Mouse (Mus musculus) embryonic facial prominence, embryonic 15.5 days (tissue): ENCODE data around the gene Cobll1. TPM values are rescaled to one million over a fixed set of nuclear protein-coding genes. Genes with fewer than 3 reads are reported as not detected.

ENCODE experiments used
- ATAC-seq: fragments of 200-750 bp; cut with Nextera tagmentation; 2 replicates; pipeline ENCODE4 v1.8.0; 2017; ENCODE audit warnings: low read depth, moderate TSS enrichment; ENCODE audit not compliant: insufficient number of reproducible peaks, low FRiP score, low TSS enrichment
- H3K27ac ChIP-seq: fragments of 300-500 bp; sonication (generic); replicated peaks from 2 replicates; pipeline ENCODE4 v1.5.1; 2015; ENCODE audit warnings: mild to moderate bottlenecking, inconsistent platforms
- H3K27me3 ChIP-seq: fragments of 300-500 bp; sonication (generic); 2 replicates; pipeline ENCODE4 v1.6.1; 2015; ENCODE audit warnings: inconsistent platforms
- H3K36me3 ChIP-seq: fragments of 300-500 bp; sonication (generic); 2 replicates; pipeline ENCODE4 v1.6.1; 2015; ENCODE audit warnings: mild to moderate bottlenecking, inconsistent platforms
- H3K4me1 ChIP-seq: fragments of 300-500 bp; sonication (generic); 2 replicates; pipeline ENCODE4 v1.6.1; 2015; ENCODE audit warnings: inconsistent platforms
- H3K4me2 ChIP-seq: fragments of 300-500 bp; sonication (generic); replicated peaks from 2 replicates; pipeline ENCODE4 v1.6.1; 2015; ENCODE audit warnings: mild to moderate bottlenecking, inconsistent platforms
- H3K4me3 ChIP-seq: fragments of 300-500 bp; sonication (generic); replicated peaks from 2 replicates; pipeline ENCODE4 v1.5.1; 2015; ENCODE audit warnings: mild to moderate bottlenecking, inconsistent platforms
- H3K9ac ChIP-seq: fragments of 300-500 bp; sonication (generic); 2 replicates; pipeline ENCODE4 v1.6.1; 2015; ENCODE audit warnings: inconsistent platforms
- H3K9me3 ChIP-seq: fragments of 300-500 bp; sonication (generic); replicated peaks from 2 replicates; pipeline ENCODE4 v1.6.1; 2016; ENCODE audit warnings: inconsistent platforms
- WGBS: fragments of 180-500 bp; shearing (Covaris S2); methylation state at CpG from one replicate; pipeline ENCODE4 v1.1.7; 2015; 5-methylcytosine and 5-hydroxymethylcytosine counted together
- polyA plus RNA-seq: library from polyadenylated mRNA; unstranded; fragments of >200 nt; fragmentation: Nextera tagmentation; extraction: Ambion mirVana; gene quantifications from 2 replicates; pipeline ENCODE4 v1.2.1, GENCODE M21; 2015

The Cobll1 gene
- polyA plus RNA-seq, 1 experiment from 2014 or later = 4.7 TPM

DNA sequence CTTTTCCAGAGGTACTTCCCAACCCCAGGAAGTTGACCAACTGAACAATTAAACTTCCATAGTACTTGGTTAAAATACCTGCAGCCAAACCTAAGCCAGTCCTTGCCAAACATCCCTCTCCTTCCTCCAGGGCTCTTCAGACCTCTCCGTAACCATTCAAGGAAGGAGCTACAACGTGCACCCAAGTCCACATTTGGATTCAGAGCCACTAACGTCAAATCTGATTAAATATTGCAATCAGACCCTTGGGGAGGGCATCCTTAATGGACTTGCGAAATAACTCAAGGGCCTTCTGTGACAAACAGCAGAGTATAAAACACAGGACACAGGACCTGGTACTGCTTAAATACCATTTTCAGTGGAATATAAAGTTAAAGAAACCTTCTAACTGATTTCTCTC is 126.0 kb downstream of the Cobll1 start:
- ATAC-seq = no peak
- WGBS = 66% methylated on average over 4 of the region's 4 CpGs
- Histone ChIP-seq H3K27me3 (no peaks in the 10 kb centered on the region), H3K36me3 (no peaks in the 10 kb centered on the region), H3K4me1 (no peaks in the 10 kb centered on the region), H3K4me2 (no peak overlapping the region), H3K9ac (no peak overlapping the region), H3K27ac (no peak overlapping the region), H3K4me3 (no peak overlapping the region), H3K9me3 (no peaks in the 10 kb centered on the region)

DNA sequence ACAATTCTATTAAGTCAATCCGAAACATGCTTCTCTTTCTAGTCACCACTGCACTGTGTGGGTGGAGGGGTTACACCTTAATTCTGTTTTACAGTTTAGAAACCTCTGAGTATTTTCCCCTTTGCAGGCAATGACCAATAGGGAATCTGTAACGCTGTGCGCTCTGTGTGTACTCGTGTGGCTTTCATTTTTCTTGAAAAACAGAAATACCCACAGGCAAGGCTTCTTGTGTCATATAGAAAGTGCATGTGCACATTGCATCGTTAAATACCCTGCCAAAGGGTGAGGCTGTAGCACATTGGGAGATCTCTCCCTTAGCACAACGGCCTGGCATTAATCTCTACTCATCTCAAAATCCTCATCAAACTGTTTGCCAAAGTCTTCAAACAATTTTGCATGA is 134.6 kb downstream of the Cobll1 start:
- 69% methylated on average over 6 of the region's 6 CpGs for WGBS

DNA sequence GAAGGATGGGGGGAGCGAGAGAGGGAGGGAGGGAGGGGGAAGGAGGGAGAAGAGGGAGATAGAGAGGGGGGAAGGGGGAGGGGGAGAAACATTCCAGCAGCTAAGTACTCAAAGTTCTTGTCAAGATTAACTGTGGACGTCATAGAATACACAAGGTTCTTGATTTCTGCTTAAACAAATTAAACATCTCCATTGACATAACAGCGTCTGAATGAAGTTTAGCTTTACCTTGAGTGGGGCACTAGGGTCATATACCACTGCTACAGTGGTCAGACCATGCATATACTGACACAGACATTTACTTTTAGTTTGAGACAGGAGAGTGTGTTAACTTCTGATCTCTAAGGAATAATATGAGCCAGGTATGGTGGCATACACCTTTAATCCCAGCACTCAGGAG is 135.4 kb downstream of the Cobll1 start:
- Histone ChIP-seq H3K4me2 (no peak overlapping the region), H3K9me3 (no peaks in the 10 kb centered on the region), H3K4me3 (no peak overlapping the region), H3K27me3 (no peaks in the 10 kb centered on the region), H3K27ac (no peak overlapping the region), H3K9ac (no peak overlapping the region), H3K4me1 (no peaks in the 10 kb centered on the region), H3K36me3 (no peaks in the 10 kb centered on the region)
- WGBS = 54% methylated on average over 3 of the region's 3 CpGs
- no peak for ATAC-seq

More for the DNA sequence above, 134.6 kb downstream of the Cobll1 start:
- Histone ChIP-seq H3K27me3 (no peaks in the 10 kb centered on the region), H3K4me1 (no peaks in the 10 kb centered on the region), H3K4me3 (no peak overlapping the region), H3K9me3 (no peaks in the 10 kb centered on the region), H3K36me3 (no peaks in the 10 kb centered on the region), H3K9ac (no peak overlapping the region), H3K27ac (no peak overlapping the region), H3K4me2 (no peak overlapping the region)
- ATAC-seq = no peak

DNA sequence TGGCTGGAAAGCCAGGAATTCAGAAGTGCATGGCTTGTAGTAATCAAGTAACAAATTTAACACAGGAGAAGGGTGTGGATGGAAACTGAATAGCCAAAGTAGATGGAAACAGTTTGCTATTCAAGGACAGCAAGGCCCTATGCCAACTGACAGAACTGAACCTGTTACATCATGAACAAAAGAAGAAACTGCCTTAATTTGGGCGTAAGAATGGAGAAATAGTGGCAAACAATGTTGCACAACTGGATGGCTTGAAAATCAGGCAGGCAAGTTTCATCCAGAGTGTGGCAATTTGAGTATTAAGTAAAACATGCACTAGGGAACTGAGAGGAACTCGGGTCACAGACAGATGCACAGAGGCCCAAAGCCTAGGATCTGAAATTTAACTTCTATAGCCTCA is 137.8 kb downstream of the Cobll1 start:
- no peak overlapping the region for H3K4me2 ChIP-seq
- 0 out of 2 replicates have a peak, but pooled peaks cover 7% of the 10 kb centered on the region for H3K36me3 ChIP-seq
- H3K27me3 ChIP-seq = no peaks in the 10 kb centered on the region
- no peak overlapping the region for H3K27ac ChIP-seq
- H3K9me3 ChIP-seq = no peaks in the 10 kb centered on the region
- H3K9ac ChIP-seq = no peak overlapping the region
- 75% methylated on average over 2 of the region's 2 CpGs for WGBS
- no peaks in the 10 kb centered on the region for H3K4me1 ChIP-seq
- no peak for ATAC-seq
- no peak overlapping the region for H3K4me3 ChIP-seq

DNA sequence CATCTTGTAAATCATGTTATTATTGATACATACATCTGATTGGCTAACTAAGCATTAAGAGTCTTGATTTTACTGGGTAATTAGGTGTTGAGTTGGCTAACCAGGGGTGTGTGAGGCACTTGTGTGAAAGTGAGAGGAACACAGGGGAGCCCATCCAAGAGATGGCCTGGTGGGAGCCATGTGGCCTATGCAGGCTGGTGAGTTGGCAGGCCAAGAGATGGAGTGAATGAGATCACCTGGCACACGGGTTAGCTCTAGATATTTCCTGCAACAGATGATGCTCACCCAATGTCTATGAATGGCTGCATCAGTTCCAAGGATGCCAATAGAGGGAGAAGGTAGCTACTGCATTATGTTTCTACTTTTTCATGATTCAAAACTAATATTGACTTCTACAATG is 139.2 kb downstream of the Cobll1 start:
- Histone ChIP-seq H3K27me3 (no peaks in the 10 kb centered on the region), H3K36me3 (0 out of 2 replicates have a peak, but pooled peaks cover 7% of the 10 kb centered on the region), H3K9ac (no peak overlapping the region), H3K9me3 (no peaks in the 10 kb centered on the region), H3K27ac (no peak overlapping the region), H3K4me2 (no peak overlapping the region), H3K4me3 (no peak overlapping the region), H3K4me1 (no peaks in the 10 kb centered on the region)
- ATAC-seq = no peak
- 84% methylated on average over 1 of the region's 1 CpGs for WGBS

DNA sequence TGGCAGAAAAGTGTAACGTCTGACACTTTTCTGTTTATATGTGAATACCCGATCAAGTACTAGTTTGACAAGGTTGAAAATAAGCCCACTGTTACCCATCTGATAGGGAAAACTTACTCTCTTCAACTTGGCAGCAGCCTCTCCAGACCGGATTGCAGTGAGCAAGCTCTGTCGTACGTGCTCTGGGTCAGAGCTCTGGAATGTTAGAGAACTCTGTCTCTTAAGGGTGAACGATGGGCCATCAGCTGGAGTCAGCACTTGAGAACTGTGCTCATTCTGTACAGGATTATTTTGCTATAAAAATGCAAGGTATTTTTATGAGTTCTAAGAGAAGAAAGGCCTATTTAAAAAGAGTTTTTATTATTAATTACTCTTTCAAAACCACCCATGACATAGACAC is 143.6 kb downstream of the Cobll1 start:
- Histone ChIP-seq H3K27ac (no peak overlapping the region), H3K4me2 (no peak overlapping the region), H3K36me3 (0 out of 2 replicates have a peak, but pooled peaks cover 7% of the 10 kb centered on the region), H3K4me3 (no peak overlapping the region), H3K9me3 (no peaks in the 10 kb centered on the region), H3K27me3 (no peaks in the 10 kb centered on the region), H3K4me1 (0 out of 2 replicates have a peak, but pooled peaks cover 3% of the 10 kb centered on the region), H3K9ac (no peak overlapping the region)
- WGBS = 68% methylated on average over 6 of the region's 6 CpGs
- no peak for ATAC-seq

DNA sequence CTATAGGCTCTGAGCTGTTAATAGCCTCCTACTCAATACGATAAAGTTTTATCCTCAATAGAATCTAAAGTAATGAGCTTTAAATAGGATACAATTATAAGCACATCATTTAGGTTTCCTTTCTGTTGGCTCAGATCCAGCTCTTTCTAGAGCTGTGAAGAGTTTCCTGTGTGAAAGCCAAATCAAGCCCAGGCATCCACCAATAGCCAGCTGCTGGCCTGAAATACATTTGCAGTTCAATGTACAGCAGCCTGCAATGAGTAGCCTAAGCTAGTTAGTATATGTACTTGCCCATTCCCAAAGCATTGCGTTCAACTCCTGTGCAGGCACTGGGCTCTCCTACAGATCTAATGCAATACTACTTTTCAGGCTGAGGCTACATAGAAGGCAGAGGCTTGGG is 145.2 kb downstream of the Cobll1 start:
- 0 out of 2 replicates have a peak, but pooled peaks cover 3% of the 10 kb centered on the region for H3K4me1 ChIP-seq
- H3K27ac ChIP-seq = no peak overlapping the region
- WGBS = 75% methylated on average over 2 of the region's 2 CpGs

DNA sequence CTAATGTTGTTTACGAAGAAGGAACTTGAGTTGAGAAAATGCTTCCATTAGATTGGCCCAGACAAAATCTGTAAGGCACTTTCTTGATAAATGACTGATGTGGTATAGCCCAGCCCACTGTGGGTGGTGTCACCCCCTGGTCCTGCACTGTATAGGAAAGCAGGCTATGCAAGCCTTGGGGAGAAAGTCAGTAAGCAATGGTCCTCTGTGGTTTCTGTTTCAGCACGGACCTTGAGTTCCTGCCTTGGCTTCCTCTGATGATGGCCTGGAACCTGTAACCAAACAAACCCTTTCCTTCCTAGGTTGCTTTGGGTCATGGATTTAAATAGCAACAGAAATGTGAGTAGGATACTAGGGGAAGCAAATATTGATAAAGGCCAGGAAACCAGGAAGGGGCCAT is 148.2 kb downstream of the Cobll1 start:
- H3K27me3 ChIP-seq = no peaks in the 10 kb centered on the region
- H3K4me1 ChIP-seq = 0 out of 2 replicates have a peak, but pooled peaks cover 3% of the 10 kb centered on the region
- no peak overlapping the region for H3K9ac ChIP-seq
- WGBS = 81% methylated on average over 2 of the region's 2 CpGs
- no peak overlapping the region for H3K27ac ChIP-seq
- ATAC-seq = no peak
- H3K4me3 ChIP-seq = no peak overlapping the region
- H3K4me2 ChIP-seq = no peak overlapping the region
- no peaks in the 10 kb centered on the region for H3K36me3 ChIP-seq
- no peaks in the 10 kb centered on the region for H3K9me3 ChIP-seq

More for the DNA sequence above, 145.2 kb downstream of the Cobll1 start:
- Histone ChIP-seq H3K4me3 (no peak overlapping the region), H3K4me2 (no peak overlapping the region), H3K9me3 (no peaks in the 10 kb centered on the region), H3K36me3 (0 out of 2 replicates have a peak, but pooled peaks cover 7% of the 10 kb centered on the region), H3K27me3 (no peaks in the 10 kb centered on the region), H3K9ac (no peak overlapping the region)
- no peak for ATAC-seq

DNA sequence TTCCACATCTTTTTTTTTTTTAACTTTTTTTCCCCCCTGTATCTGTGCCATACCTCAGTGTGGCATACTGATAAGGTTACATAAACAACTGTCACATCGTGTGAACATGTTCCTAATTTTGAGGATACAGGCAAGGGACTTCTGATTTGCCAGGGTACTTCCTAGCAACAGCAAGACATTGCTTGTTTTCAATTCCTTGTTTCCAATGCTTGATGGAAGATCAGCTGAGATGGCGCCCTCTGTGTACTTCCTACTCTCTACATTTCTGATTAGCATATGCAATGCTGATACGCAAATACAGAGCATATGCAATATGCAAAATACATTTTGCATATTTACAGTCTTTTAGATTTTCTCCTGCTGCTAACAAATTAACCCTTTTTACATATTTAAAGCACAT is 152.0 kb downstream of the Cobll1 start:
- H3K4me3 ChIP-seq = no peak overlapping the region
- no peak overlapping the region for H3K4me2 ChIP-seq
- no peaks in the 10 kb centered on the region for H3K9me3 ChIP-seq
- no peak for ATAC-seq
- H3K9ac ChIP-seq = no peak overlapping the region
- H3K36me3 ChIP-seq = no peaks in the 10 kb centered on the region
- no peaks in the 10 kb centered on the region for H3K27me3 ChIP-seq
- H3K27ac ChIP-seq = no peak overlapping the region
- no peaks in the 10 kb centered on the region for H3K4me1 ChIP-seq
- WGBS = 75% methylated on average over 3 of the region's 3 CpGs

DNA sequence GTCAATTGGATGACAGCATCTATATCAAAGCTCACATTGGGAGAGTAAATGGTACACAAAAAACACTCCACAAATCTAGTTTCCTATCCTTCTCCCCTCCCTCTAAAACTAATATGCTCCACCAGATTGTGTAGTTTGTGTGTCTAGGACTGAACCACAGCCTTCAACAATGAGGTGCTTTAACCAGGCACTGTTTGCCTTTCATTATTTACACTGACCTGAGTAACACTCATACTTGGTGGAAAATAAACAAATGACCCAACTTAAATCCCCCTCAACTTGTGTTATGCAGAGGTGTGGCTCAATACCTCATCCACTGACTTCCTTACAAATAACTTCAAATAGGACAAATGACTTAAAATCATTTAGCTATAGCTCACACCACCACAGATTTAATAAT is 155.8 kb downstream of the Cobll1 start:
- Histone ChIP-seq H3K27ac (no peak overlapping the region), H3K4me3 (no peak overlapping the region), H3K4me2 (no peak overlapping the region), H3K9ac (no peak overlapping the region), H3K9me3 (no peaks in the 10 kb centered on the region), H3K36me3 (no peaks in the 10 kb centered on the region), H3K4me1 (no peaks in the 10 kb centered on the region), H3K27me3 (no peaks in the 10 kb centered on the region)
- ATAC-seq = no peak

DNA sequence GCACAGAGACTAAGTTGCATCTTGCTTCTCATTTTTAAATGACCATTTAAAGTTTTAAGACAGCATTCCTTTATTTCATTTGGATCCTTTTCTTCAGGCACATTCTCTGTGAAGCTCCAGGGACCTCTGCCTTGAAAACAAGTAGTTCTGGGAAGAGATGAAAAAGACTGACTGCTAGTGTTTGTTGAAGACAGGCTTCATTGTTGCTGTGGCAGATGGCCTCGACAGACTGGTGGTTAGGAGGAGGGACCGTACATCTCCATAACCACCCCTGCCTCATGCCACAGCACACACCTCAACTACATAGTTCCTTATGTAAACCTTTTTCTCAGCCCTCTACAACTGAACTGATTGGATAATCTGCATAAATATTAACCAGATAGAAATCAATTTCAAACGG is 161.7 kb downstream of the Cobll1 start:
- no peak overlapping the region for H3K4me2 ChIP-seq
- H3K9me3 ChIP-seq = no peaks in the 10 kb centered on the region
- WGBS = 66% methylated on average over 3 of the region's 3 CpGs
- no peak overlapping the region for H3K27ac ChIP-seq
- no peak for ATAC-seq
- no peaks in the 10 kb centered on the region for H3K4me1 ChIP-seq
- no peak overlapping the region for H3K4me3 ChIP-seq
- no peaks in the 10 kb centered on the region for H3K36me3 ChIP-seq
- no peak overlapping the region for H3K9ac ChIP-seq
- no peaks in the 10 kb centered on the region for H3K27me3 ChIP-seq

DNA sequence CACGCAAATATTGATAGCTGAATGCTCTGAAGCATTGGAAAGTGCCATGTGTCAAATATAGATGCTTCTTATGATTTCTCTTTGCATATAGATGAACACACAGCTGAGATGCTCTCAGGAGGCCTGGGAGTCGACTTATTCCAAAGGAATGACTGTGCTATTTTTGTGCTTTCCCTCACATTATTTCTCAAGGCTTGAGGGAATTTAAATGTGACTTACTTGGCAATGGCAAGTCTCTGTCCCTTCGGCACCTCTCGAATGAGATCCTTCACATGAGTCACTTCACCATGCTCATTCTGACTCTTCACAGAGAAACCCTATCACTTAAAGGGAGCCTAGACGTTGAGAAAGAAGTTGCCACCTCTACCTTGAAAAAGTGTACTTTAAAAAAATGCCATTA is 163.4 kb downstream of the Cobll1 start:
- Histone ChIP-seq H3K9ac (no peak overlapping the region), H3K4me1 (no peaks in the 10 kb centered on the region), H3K27ac (no peak overlapping the region), H3K36me3 (no peaks in the 10 kb centered on the region), H3K4me3 (no peak overlapping the region), H3K27me3 (no peaks in the 10 kb centered on the region), H3K4me2 (no peak overlapping the region), H3K9me3 (no peaks in the 10 kb centered on the region)
- WGBS = 78% methylated on average over 5 of the region's 5 CpGs
- ATAC-seq = no peak
